Mouse (Mus musculus): ENCODE results near the gene Zdhhc14.

The Zdhhc14 gene

DNA sequence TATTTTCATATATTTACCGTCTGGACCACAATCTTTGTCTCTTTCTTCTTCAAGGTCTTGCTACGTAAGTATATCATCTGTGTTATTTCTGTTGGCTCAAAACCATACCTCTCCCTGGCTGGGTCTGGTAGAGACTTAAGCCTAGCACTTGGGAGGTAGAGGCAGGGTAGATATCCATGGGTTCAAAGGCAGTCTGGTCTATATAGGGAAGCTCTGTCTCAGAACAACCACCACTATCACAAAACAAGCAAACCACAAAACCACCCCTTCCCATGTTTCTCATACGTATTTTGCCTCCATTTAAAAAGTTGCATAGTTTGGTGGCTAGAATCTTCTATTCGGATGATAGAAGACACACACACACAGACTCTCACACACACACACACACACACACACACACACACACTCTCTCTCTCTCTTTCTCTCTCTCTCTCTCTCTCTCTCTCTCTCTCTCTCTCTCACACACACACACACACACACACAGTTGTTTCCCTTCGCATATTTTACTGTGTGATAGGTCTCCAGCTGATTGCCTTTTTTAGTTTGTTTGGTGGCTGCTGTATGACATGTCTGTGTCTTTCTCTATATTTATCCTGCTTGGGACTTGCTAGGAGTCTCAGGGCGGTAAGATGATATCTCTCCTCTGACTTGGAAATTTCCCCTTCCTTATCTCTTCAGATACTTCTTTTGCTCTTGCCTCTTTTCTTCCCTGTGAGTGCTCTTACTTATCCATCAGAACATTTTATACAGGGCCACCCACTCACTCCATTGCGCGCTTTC, 11.8 kb downstream of the Zdhhc14 start:
- DNase-seq (ENCODE audit: extremely low read depth, low read depth, low spot score), result no peak

DNA sequence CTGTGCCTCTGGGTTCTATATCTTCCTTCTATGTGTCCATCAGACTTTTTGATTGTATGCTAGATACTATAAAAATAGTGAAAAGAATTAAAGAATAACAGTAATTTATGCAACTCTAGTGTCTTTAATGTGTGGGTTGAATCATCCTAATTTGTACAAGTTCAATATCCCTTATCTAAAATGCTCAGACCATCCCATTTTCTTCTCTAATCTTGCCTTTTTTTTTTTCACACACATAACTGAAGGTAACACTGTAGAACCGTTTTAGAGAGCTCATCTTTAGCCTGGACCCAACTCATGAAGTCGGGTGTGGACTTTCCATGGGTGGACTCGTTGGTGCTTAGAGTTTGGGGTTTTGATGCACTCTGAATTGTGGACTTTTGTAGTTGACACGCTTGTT, 12.6 kb downstream of the Zdhhc14 start:
- no peak for DNase-seq (ENCODE audit: extremely low read depth, low read depth, low spot score)

DNA sequence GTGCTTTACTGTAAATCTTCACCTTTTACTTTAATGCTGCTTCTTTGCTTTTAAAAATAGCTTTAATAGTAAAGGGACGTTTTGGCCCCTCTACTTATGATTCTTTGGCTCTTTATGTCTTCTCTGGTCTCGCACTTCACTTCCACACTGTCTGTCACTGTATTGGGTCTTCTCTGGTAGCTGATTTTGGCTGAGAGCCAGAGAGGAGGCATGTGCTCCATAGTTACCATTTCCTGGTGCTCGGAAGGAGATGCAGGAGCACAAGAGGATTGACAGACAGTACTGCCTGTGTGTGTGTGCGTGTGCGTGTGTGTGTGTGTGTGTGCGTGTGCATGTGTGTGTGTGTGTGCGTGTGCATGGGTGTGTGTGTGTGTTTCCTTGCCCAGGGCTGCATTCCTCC, 14.2 kb downstream of the Zdhhc14 start:
- no peak for DNase-seq (ENCODE audit: extremely low read depth, low read depth, low spot score)

DNA sequence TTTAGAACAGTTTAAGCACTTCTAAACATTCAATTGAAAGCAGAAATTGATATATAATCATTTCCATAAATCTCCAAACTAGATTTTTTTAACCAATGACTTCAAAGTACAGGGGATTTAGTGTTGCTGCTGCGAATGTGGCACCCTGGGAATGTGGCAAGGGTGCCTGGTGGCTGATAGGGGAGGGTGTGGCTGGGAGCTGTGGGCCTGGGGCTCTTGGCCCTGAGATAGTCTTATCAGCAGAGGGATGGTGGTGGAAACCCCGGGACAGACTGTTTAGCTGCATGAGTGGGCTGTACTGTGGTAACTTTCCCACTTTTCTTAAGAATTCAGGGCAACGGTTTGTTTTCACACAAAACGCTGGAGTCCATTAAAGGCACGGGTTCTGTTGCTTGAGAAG, 14.6 kb downstream of the Zdhhc14 start:
- no peak for DNase-seq (ENCODE audit: extremely low read depth, low read depth, low spot score)

DNA sequence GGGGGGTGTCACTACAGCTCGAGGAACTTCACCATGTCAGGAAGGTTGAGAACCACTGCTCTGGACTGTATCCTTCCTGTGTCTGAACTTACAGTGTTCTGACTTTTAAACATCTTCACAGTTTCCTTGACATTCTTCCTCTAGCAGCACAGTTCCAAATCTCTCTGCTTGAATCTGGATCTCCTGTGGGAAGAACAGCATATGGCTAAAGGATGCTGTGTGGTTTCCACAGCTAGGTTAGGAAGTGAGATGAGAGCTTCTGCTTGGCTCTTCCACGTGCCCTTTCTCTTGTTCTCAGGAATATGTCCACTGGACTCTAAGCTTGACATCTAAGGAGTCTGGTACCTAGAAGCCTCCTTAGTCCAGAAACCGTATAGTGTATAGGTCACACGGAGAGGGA, 15.7 kb downstream of the Zdhhc14 start:
- DNase-seq (ENCODE audit: extremely low read depth, low read depth, low spot score), result no peak

DNA sequence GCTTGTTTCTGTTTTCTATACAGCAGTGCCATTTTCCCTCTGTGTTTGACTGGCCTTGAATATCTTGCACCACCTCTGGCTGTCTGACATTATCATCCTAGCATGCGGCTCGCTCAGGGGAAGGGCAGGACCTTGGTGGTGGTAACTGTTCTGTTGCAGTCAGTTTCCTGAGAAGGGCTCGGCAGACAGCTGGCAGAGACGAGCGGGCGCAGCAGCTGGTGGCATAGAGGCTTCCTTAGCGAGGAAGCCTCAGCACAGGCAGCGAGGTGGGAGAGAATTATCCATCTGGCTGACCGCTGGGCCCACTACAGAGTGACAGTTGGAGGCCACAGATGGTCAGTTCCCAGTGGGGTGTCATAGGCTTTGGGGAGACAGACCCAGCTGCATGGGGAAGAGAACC, 18.2 kb downstream of the Zdhhc14 start:
- no peak for DNase-seq (ENCODE audit: extremely low read depth, low read depth, low spot score)

DNA sequence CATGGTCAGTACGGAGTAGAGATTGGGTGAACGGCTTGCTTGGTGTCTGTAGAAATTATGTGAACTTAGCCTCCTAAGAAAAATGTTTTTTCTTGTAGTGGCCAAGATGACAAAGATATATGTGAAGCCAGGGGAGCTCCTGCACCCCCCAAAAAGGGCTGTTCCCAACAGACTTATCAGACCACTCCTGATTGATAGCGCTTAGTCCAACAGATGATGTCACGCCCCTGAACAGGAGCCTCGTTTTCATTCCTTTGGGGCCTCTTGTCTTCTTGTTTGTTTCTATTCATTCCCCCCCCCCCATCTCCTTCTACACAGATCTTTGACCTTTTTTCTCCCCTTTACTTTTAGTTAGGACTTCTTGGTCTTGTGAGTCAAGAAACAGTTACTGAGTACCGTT, 19.4 kb downstream of the Zdhhc14 start:
- no peak for DNase-seq (ENCODE audit: extremely low read depth, low read depth, low spot score)

GRCm38 (mm10) chr17:5519466-5519865, 27.1 kb downstream of the Zdhhc14 start:
- DNase-seq (ENCODE audit: extremely low read depth, low read depth, low spot score), result no peak

- DNase-seq (ENCODE audit: extremely low read depth, low read depth, low spot score), result no peak
Observed at GRCm38 (mm10) chr17:5519910-5520592, 27.7 kb downstream of the Zdhhc14 start.

DNA sequence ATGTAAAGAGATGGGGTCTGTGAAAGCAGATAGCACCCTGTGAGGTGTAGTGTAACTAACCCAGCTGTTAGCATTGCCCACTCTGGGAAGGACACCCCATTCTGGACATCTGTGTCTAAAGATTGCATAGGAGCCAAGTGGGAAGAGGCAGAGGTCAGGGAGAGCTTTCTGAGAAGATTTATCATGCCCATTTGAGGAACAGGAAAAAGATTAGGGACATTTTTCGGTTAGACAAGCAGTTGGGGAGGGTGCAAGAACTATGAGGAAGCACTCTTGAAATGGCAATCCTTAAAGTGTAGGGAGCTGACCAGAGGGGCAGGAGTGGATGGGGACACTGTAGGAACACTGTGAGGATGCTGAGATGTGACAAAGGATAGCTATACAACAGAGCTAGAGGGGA, 29.2 kb downstream of the Zdhhc14 start:
- no peak for DNase-seq (ENCODE audit: extremely low read depth, low read depth, low spot score)

- no peak for DNase-seq (ENCODE audit: extremely low read depth, low read depth, low spot score)
Observed at GRCm38 (mm10) chr17:5529552-5529951, 37.2 kb downstream of the Zdhhc14 start.

DNA sequence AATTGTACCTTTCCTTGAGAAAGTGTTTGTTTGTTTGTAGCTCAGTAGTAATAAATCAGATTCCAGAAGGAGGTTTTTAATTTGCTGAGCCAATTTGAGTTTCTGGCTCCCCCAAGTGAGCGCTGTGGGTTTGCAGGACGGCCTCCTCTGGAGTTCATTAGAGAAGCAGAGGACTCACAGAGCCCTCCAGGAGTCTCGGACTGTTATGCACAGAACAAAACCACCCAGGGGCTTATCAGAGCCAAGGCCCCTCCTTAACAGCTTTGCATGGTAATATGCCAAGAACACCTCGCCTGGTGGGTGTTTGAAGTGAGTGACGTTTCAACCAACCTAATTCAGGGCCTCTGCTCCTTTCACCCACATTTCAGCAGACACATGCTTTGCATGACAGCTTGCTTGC, 40.5 kb downstream of the Zdhhc14 start:
- DNase-seq (ENCODE audit: extremely low read depth, low read depth, low spot score), result no peak

- no peak for DNase-seq (ENCODE audit: extremely low read depth, low read depth, low spot score)
Observed at GRCm38 (mm10) chr17:5535357-5535756, 43.0 kb downstream of the Zdhhc14 start.

DNA sequence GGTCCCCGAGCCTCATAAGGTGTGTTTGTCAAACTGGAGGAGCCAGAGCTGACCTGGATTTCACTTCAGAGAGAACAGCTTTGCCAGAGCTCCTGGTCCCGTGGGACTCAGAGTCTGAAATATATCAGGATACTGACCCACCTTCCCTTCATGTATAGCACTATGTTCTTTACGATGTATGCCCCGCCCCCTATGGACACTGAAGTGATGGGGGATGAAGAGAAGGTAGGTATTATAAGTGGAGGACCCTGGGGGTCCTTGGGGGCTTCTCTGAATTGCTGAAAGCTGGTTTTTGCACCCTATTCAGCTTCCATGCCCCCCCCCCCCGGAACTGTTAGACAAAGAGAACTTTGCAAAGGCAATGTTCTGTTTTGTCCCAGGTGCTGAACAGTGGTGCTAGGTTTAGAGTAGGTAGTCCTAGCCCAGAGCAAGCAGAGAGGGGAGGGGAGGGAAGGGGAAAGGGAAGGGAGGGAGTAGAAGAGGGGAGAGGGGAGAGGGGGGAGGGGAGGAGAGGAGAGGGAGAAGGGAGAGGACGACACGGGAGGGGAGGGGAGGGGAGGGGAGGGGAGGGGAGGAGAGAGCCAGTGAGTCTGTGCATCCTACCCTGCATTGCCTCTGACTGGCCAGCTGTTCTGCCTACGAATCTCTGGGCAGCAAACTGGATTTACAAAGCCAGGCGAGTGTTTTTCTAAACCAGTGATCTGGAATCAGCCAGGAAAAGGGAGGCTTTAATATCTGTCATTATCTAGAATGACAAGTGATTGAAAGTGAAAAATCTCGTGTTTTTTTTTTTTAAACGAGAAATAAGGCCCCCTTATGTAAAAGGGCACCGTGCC, 44.1 kb downstream of the Zdhhc14 start:
- DNase-seq (ENCODE audit: extremely low read depth, low read depth, low spot score), result no peak

DNA sequence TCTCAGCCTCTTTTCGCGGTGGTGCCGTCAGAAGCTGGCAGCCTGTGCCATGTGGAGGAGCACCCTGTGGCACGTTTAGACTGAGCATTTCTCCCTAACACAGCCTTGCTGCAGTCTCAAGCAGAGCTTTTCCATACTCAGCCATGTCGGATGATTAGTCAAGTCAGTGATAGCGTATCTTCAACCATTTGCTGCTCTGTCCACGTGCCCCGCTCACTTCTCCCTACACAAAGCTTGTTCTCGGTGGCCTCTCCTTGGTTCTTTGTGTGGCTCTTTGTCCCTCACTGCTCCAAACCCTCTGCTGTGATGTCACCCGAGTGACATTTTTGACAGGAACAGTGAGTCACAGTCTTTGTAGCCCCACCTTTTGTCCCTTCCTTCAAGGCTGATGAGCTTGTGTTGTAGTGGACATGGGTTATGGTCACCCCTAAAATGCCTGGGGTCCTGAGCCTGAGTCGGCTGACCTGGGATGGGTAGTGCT, 44.8 kb downstream of the Zdhhc14 start:
- DNase-seq (ENCODE audit: extremely low read depth, low read depth, low spot score), result no peak

DNA sequence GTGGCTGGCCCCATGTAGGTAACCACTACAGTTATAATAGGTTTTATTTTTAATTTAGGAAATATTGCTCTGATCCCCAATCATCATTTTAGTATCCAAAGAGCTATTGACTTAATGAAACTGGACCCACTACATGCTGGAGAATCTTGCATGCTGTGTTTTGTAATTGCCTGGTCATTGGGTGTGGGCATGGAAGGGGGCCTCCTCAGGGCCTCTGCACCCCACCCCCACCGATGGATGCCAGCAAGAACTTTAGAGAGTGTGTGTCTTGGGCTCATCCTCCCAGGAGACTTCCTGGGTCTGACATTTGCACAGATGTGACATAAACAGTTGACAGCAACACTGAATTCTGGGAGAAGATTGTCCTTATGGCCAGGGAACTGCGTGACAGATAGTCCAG, 49.8 kb downstream of the Zdhhc14 start:
- DNase-seq (ENCODE audit: extremely low read depth, low read depth, low spot score), result no peak

- DNase-seq (ENCODE audit: extremely low read depth, low read depth, low spot score), result no peak
Observed at GRCm38 (mm10) chr17:5544065-5544464, 51.7 kb downstream of the Zdhhc14 start.

GRCm38 (mm10) chr17:5545065-5545464, 52.7 kb downstream of the Zdhhc14 start:
- no peak for DNase-seq (ENCODE audit: extremely low read depth, low read depth, low spot score)

DNA sequence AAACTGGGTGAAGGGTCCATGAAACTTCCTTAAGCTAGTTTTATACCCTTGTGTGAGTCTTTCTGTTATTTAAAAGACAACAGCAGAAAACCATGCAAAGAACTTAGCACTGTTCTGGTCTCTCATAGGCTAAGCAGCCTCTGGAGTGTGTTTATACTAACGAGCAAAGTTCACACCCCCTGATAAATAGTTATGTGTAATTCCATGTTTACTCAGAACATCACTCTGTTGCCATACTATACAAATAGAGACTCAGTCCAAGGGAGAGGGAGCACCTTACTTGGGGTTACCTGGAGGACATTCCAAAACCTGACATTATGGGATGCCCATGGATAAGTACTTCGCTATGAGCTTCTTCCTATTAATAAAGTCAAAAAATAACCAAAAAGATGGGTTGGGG, 56.2 kb downstream of the Zdhhc14 start:
- DNase-seq (ENCODE audit: extremely low read depth, low read depth, low spot score), result no peak

- DNase-seq (ENCODE audit: extremely low read depth, low read depth, low spot score), result no peak
Observed at GRCm38 (mm10) chr17:5549460-5549859, 57.1 kb downstream of the Zdhhc14 start.

DNA sequence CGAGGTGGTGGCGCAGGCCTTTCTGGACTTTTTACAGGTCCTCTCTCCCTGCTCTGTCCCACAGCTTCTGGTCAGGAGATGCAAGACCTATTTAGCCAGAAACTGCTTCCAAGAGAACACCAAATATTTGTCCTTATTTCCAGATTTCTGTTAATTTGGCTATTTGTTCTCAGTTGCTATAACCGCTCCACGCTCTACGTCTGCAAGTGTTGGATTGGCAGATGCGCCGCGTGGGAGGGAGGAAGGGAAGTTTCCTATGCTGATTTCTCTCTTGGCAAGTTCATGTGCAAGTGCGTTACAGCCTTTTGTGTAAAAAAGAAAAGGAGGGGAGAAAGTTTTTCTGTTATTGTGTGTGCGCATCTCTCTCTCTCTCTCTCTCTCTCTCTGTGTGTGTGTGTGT, 58.1 kb downstream of the Zdhhc14 start:
- DNase-seq (ENCODE audit: extremely low read depth, low read depth, low spot score), result no peak

DNA sequence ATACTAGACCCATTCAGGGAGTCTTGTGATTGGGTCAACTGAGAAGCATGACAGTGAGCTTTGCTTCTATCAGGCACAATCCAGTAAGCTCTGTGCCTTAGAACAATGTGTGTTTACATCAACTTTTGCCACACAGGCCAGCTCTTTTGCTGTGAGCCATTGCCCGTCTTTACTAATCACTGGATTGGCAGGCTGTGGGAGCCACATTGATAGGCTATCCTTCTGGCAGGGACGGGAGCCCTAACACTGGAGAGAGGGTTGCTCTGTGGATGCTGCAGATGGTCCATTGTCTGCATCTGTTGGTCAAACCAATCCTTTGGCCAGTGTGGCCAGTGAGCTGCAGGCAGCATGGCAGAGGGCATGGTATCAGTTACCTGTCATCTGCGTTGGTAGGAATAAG, 58.8 kb downstream of the Zdhhc14 start:
- no peak for DNase-seq (ENCODE audit: extremely low read depth, low read depth, low spot score)

Measured in fat pad, adult 2 months (tissue).